Mouse (Mus musculus) neural tube, embryonic 11.5 days (tissue): ENCODE measurements around the gene Ndufv1. TPM values are rescaled to one million over a fixed set of nuclear protein-coding genes. Genes with fewer than 3 reads are reported as not detected.
"Not testable (repeated sequence)": the region's sequence is repeated elsewhere in the genome, so short reads cannot be mapped to it uniquely, and the experiment has no call there.

Experiments used
- ATAC-seq: fragments of 200-750 bp; cut with Nextera tagmentation; 2 replicates; pipeline ENCODE4 v1.8.0; 2017; ENCODE audit warnings: moderate number of reproducible peaks, mild to moderate bottlenecking, moderate TSS enrichment, moderate library complexity; ENCODE audit not compliant: insufficient read depth, low FRiP score, low TSS enrichment
- DNase-seq: peaks from one replicate; pipeline ENCODE4 v3.0.0-alpha.2; 2015; ENCODE audit warnings: low spot score
- H3K27ac ChIP-seq: fragments of 300-500 bp; sonication (generic); 2 replicates; pipeline ENCODE4 v1.5.1; 2014; ENCODE audit warnings: low read depth, mild to moderate bottlenecking, low read length
- H3K27me3 ChIP-seq: fragments of 300-500 bp; sonication (generic); 2 replicates; pipeline ENCODE4 v1.6.1; 2014; ENCODE audit warnings: mild to moderate bottlenecking, low read length, mixed read lengths; ENCODE audit not compliant: control insufficient read depth, insufficient read depth
- H3K36me3 ChIP-seq: fragments of 300-500 bp; sonication (generic); 2 replicates; pipeline ENCODE4 v1.6.1; 2014; ENCODE audit warnings: mild to moderate bottlenecking, low read length, moderate library complexity, mixed read lengths; ENCODE audit not compliant: control insufficient read depth, insufficient read depth
- H3K4me1 ChIP-seq: fragments of 300-500 bp; sonication (generic); 2 replicates; pipeline ENCODE4 v1.6.1; 2014; ENCODE audit warnings: low read length, mixed read lengths; ENCODE audit not compliant: control insufficient read depth, insufficient read depth
- H3K4me2 ChIP-seq: fragments of 300-500 bp; sonication (generic); 2 replicates; pipeline ENCODE4 v1.6.1; 2014; ENCODE audit warnings: low read depth, mild to moderate bottlenecking, moderate library complexity
- H3K4me3 ChIP-seq: fragments of 300-500 bp; sonication (generic); 2 replicates; pipeline ENCODE4 v1.5.1; 2014; ENCODE audit warnings: low read depth, low read length
- H3K9ac ChIP-seq: fragments of 300-500 bp; sonication (generic); 2 replicates; pipeline ENCODE4 v1.6.1; 2014; ENCODE audit warnings: mild to moderate bottlenecking, low read length
- H3K9me3 ChIP-seq: fragments of 300-500 bp; sonication (generic); 2 replicates; pipeline ENCODE4 v1.6.1; 2016; ENCODE audit warnings: low read length; ENCODE audit not compliant: control insufficient read depth
- WGBS: fragments of 180-500 bp; shearing (Covaris S2); extraction: QIAGEN DNeasy Blood & Tissue Kit; methylation state at CpG from one replicate; pipeline ENCODE4 v1.1.7; 2014; 5-methylcytosine and 5-hydroxymethylcytosine counted together
- polyA plus RNA-seq: library from polyadenylated mRNA; unstranded; fragments of >200 nt; fragmentation: Nextera tagmentation; extraction: Ambion mirVana; gene quantifications from 2 replicates; pipeline ENCODE4 v1.2.1, GENCODE M21; 2014

Gene Ndufv1
- polyA plus RNA-seq, 1 experiment from 2014 or later, result 208 TPM

- DNase-seq, result no peak
- Histone ChIP-seq H3K9ac (no peak overlapping the region), H3K4me1 (no peaks in the 10 kb centered on the region), H3K27ac (no peak overlapping the region), H3K27me3 (no peaks in the 10 kb centered on the region), H3K36me3 (no peaks in the 10 kb centered on the region), H3K4me3 (no peak overlapping the region), H3K4me2 (no peak overlapping the region), H3K9me3 (no peaks in the 10 kb centered on the region)
- no peak for ATAC-seq
- 70% methylated on average over 11 of the region's 11 CpGs for WGBS
These were observed 46.1 kb downstream of the Ndufv1 start for GRCm38 (mm10) chr19:3966330-3967075.

- no peaks in the 10 kb centered on the region for H3K9me3 ChIP-seq
- no peak overlapping the region for H3K4me2 ChIP-seq
- 77% methylated on average over 4 of the region's 4 CpGs for WGBS
- DNase-seq (no peak), ATAC-seq (no peak)
- no peaks in the 10 kb centered on the region for H3K4me1 ChIP-seq
- H3K27me3 ChIP-seq, result no peaks in the 10 kb centered on the region
- no peaks in the 10 kb centered on the region for H3K36me3 ChIP-seq
- H3K4me3 ChIP-seq, result no peak overlapping the region
- no peak overlapping the region for H3K27ac ChIP-seq
- no peak overlapping the region for H3K9ac ChIP-seq
These were observed 48.6 kb downstream of the Ndufv1 start for GRCm38 (mm10) chr19:3964030-3964429.

- Histone ChIP-seq H3K9me3 (no peaks in the 10 kb centered on the region), H3K27me3 (no peaks in the 10 kb centered on the region), H3K27ac (no peak overlapping the region), H3K4me1 (no peaks in the 10 kb centered on the region), H3K4me2 (no peak overlapping the region), H3K4me3 (no peak overlapping the region), H3K9ac (no peak overlapping the region), H3K36me3 (no peaks in the 10 kb centered on the region)
- 14% methylated on average over 2 of the region's 2 CpGs for WGBS
- ATAC-seq (no peak), DNase-seq (no peak)
These were observed 50.1 kb downstream of the Ndufv1 start for GRCm38 (mm10) chr19:3962469-3962868.

- H3K27me3 ChIP-seq, H3K36me3 ChIP-seq, H3K4me2 ChIP-seq, ATAC-seq, DNase-seq, H3K4me3 ChIP-seq, H3K9me3 ChIP-seq, H3K27ac ChIP-seq, H3K4me1 ChIP-seq, H3K9ac ChIP-seq: not testable (repeated sequence)
- 88% methylated on average over 6 of the region's 6 CpGs for WGBS
These were observed 50.8 kb downstream of the Ndufv1 start for GRCm38 (mm10) chr19:3961805-3962204.

- no peak overlapping the region for H3K27ac ChIP-seq
- H3K9ac ChIP-seq, result no peak overlapping the region
- H3K4me3 ChIP-seq, result no peak overlapping the region
- DNase-seq (no peak), ATAC-seq (no peak)
- H3K27me3 ChIP-seq, result no peaks in the 10 kb centered on the region
- H3K4me1 ChIP-seq, result no peaks in the 10 kb centered on the region
- H3K9me3 ChIP-seq, result no peaks in the 10 kb centered on the region
- no peak overlapping the region for H3K4me2 ChIP-seq
- 94% methylated on average over 5 of the region's 5 CpGs for WGBS
- no peaks in the 10 kb centered on the region for H3K36me3 ChIP-seq
These were observed 52.4 kb downstream of the Ndufv1 start for GRCm38 (mm10) chr19:3960211-3960610.

- no peak overlapping the region for H3K27ac ChIP-seq
- no peaks in the 10 kb centered on the region for H3K36me3 ChIP-seq
- no peaks in the 10 kb centered on the region for H3K9me3 ChIP-seq
- no peaks in the 10 kb centered on the region for H3K4me1 ChIP-seq
- no peak overlapping the region for H3K4me2 ChIP-seq
- no peaks in the 10 kb centered on the region for H3K27me3 ChIP-seq
- DNase-seq (no peak), ATAC-seq (no peak)
- no peak overlapping the region for H3K4me3 ChIP-seq
- no peak overlapping the region for H3K9ac ChIP-seq
These were observed 53.6 kb downstream of the Ndufv1 start for GRCm38 (mm10) chr19:3959030-3959429.

- Histone ChIP-seq H3K4me1 (no peaks in the 10 kb centered on the region), H3K27me3 (no peaks in the 10 kb centered on the region), H3K4me3 (no peak within 1 kb of the TSS), H3K36me3 (no peaks in the 10 kb centered on the region), H3K27ac (no peak within 1 kb of the TSS), H3K9me3 (no peaks in the 10 kb centered on the region), H3K9ac (no peak within 1 kb of the TSS), H3K4me2 (no peak within 1 kb of the TSS)
- WGBS, result 80% methylated on average over 4 of the region's 4 CpGs
- no peak for ATAC-seq
- DNase-seq, result no peak
These were observed 54.1 kb downstream of the Ndufv1 start, which contains the start of gene Aldh3b3 for GRCm38 (mm10) chr19:3958470-3958869. Gene Aldh3b3 (plus strand): TSS chr19:3958645.

Other genes starting within 250 kb of the Ndufv1 start
- 40.7 and 42.0 TPM in 2 replicates for gene Kmt5b, start 245.4 kb downstream of the Ndufv1 start, polyA plus RNA-seq
- 54.4 and 59.5 TPM in 2 replicates for gene Chka, start 161.0 kb downstream of the Ndufv1 start, polyA plus RNA-seq
- gene Tcirg1, start 105.7 kb downstream of the Ndufv1 start, polyA plus RNA-seq, result 17.3 TPM in 2 replicates
- gene Ndufs8, start 100.0 kb downstream of the Ndufv1 start, polyA plus RNA-seq, result 258 and 266 TPM in 2 replicates
- 0.65 and 0.73 TPM in 2 replicates for gene Aldh3b1, start 83.0 kb downstream of the Ndufv1 start, polyA plus RNA-seq
- 5.3 and 7.1 TPM in 2 replicates for gene Unc93b1, start 77.6 kb downstream of the Ndufv1 start, polyA plus RNA-seq
- gene Aldh3b3, start 54.2 kb downstream of the Ndufv1 start, polyA plus RNA-seq, result not detected in 2 replicates
- 0.86 and 1.1 TPM in 2 replicates for gene Aldh3b2, start 40.5 kb downstream of the Ndufv1 start, polyA plus RNA-seq
- gene Acy3, start 26.2 kb downstream of the Ndufv1 start, polyA plus RNA-seq, result 2.4 and 3.2 TPM in 2 replicates
- 0.22 TPM in 1 of 2 replicates, not detected in the other for gene Tbx10, start 20.1 kb downstream of the Ndufv1 start, polyA plus RNA-seq
- gene Nudt8, start 12.2 kb downstream of the Ndufv1 start, polyA plus RNA-seq, result 20.6 and 20.8 TPM in 2 replicates
- gene Gm49405, start 12.2 kb downstream of the Ndufv1 start, polyA plus RNA-seq, result 1.8 and 1.9 TPM in 2 replicates
- 2.7 and 2.8 TPM in 2 replicates for gene Doc2g, start 9.5 kb downstream of the Ndufv1 start, polyA plus RNA-seq
- gene Gstp1, start 25.2 kb upstream of the Ndufv1 start, polyA plus RNA-seq, result 361 TPM in 2 replicates
- gene Gstp2, start 33.2 kb upstream of the Ndufv1 start, polyA plus RNA-seq, result 0.68 and 1.2 TPM in 2 replicates
- gene Gstp3, start 46.8 kb upstream of the Ndufv1 start, polyA plus RNA-seq, result not detected in 2 replicates
- not detected in 2 replicates for gene Cabp2, start 68.8 kb upstream of the Ndufv1 start, polyA plus RNA-seq
- 81.3 and 86.7 TPM in 2 replicates for gene Cdk2ap2, start 84.4 kb upstream of the Ndufv1 start, polyA plus RNA-seq
- gene Pitpnm1, start 87.2 kb upstream of the Ndufv1 start, polyA plus RNA-seq, result 9.9 and 13.1 TPM in 2 replicates
- gene Aip, start 113.1 kb upstream of the Ndufv1 start, polyA plus RNA-seq, result 68.4 and 77.6 TPM in 2 replicates
- gene Gpr152, start 127.0 kb upstream of the Ndufv1 start, polyA plus RNA-seq, result not detected in 2 replicates
- gene Cabp4, start 131.2 kb upstream of the Ndufv1 start, polyA plus RNA-seq, result 0.11 TPM in 1 of 2 replicates, not detected in the other
- gene Coro1b, start 135.8 kb upstream of the Ndufv1 start, polyA plus RNA-seq, result 128 TPM in 2 replicates
- gene Ptprcap, start 140.8 kb upstream of the Ndufv1 start, polyA plus RNA-seq, result 0.92 and 1.8 TPM in 2 replicates
- gene Rps6kb2, start 150.5 kb upstream of the Ndufv1 start, polyA plus RNA-seq, result 52.6 and 52.7 TPM in 2 replicates
- gene Carns1, start 162.7 kb upstream of the Ndufv1 start, polyA plus RNA-seq, result 2.9 and 3.8 TPM in 2 replicates
- gene Tbc1d10c, start 178.5 kb upstream of the Ndufv1 start, polyA plus RNA-seq, result 0.68 and 1.1 TPM in 2 replicates
- gene Ppp1ca, start 179.3 kb upstream of the Ndufv1 start, polyA plus RNA-seq, result 928 and 939 TPM in 2 replicates
- 39.1 and 45.8 TPM in 2 replicates for gene Rad9a, start 188.9 kb upstream of the Ndufv1 start, polyA plus RNA-seq
- gene Clcf1, start 201.4 kb upstream of the Ndufv1 start, polyA plus RNA-seq, result 0.81 and 1.7 TPM in 2 replicates
- not detected in 2 replicates for gene AC109138.7, start 201.6 kb upstream of the Ndufv1 start, polyA plus RNA-seq
- 14.7 and 15.2 TPM in 2 replicates for gene Pold4, start 219.1 kb upstream of the Ndufv1 start, polyA plus RNA-seq